Comparison of ENCODE assay signal across 8 mouse cellular contexts in the genomic region with DNA sequence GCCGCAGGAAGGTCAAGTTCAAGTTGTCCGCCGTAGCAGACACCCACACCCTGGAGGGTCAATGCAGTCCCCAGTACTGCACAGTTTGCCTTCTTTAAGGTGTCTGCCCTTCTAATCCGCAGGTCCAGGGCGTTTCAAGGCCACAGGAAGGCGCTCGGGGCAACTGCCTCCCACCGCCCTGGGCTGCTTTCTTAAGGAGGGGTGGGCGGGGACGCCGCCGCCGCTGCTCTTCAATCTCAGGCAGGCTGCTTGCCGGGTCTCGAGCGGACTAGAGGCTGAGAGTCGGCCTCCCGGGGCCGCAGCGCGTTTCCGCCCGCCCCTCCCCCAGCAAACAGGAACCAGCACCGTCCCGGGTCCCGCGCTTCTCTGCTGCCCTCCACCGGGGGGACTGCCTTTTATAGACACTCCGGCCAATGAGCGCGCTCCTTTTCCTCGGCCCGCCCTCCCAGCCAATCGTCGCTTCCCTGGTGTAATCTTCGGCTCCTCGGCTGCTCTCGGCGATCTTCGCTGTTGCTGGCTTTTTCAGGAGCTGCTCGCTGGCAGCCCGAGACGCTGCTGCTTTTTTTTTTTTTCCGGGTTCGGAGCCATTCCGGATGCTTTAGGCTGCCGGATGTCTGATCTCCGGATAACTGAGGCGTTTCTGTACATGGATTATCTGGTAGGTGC. TPM values are rescaled to one million over a fixed set of nuclear protein-coding genes. Genes with fewer than 3 reads are reported as not detected.
DNase-seq lines count a peak whose midpoint lies in the region; ATAC-seq and TF ChIP-seq lines count a peak whose summit lies in the region.

Gene Arl15, plus strand, starts transcription at position 467 of the 666 bp plus-strand sequence.

- peak within 1 kb of the TSS; percentile 76 for H3K27ac ChIP-seq in embryonic facial prominence, embryonic 14.5 days (replicated peaks; ENCODE audit: low read depth, low read length)
- peak within 1 kb of the TSS; percentile 90 for H3K27ac ChIP-seq in limb, embryonic 14.5 days (replicated peaks; ENCODE audit: low read depth, low read length)
- H3K27ac ChIP-seq in midbrain, postnatal 0 days (ENCODE audit: low read depth, low read length) = peak within 1 kb of the TSS; percentile 86

- no peaks in the 10 kb centered on the region for H3K27me3 ChIP-seq in embryonic facial prominence, embryonic 14.5 days (replicated peaks; ENCODE audit: control insufficient read depth, insufficient read depth, low read length)
- no peaks in the 10 kb centered on the region for H3K27me3 ChIP-seq in limb, embryonic 14.5 days (ENCODE audit: control insufficient read depth, insufficient read depth, low read length)
- H3K27me3 ChIP-seq in midbrain, postnatal 0 days (ENCODE audit: insufficient read depth, low read length) = no peaks in the 10 kb centered on the region

- peak within 1 kb of the TSS; percentile 85 for H3K9ac ChIP-seq in embryonic facial prominence, embryonic 14.5 days (ENCODE audit: low read depth, low read length)
- H3K9ac ChIP-seq in limb, embryonic 14.5 days (ENCODE audit: low read depth, low read length, severe bottlenecking) = peak within 1 kb of the TSS; percentile 93
- peak within 1 kb of the TSS; percentile 82 for H3K9ac ChIP-seq in midbrain, postnatal 0 days (replicated peaks; ENCODE audit: low read length, poor library complexity, severe bottlenecking)

- no peaks in the 10 kb centered on the region for H3K9me3 ChIP-seq in embryonic facial prominence, embryonic 14.5 days (ENCODE audit: control insufficient read depth, low read length)
- H3K9me3 ChIP-seq in limb, embryonic 14.5 days (ENCODE audit: control insufficient read depth, low read length) = no peaks in the 10 kb centered on the region
- H3K9me3 ChIP-seq in midbrain, postnatal 0 days (ENCODE audit: low read length) = no peaks in the 10 kb centered on the region

- TF ChIP-seq CTCF in midbrain, postnatal 0 days (IDR thresholded peaks at IDR 0.05) = peak; percentile 80

- ATAC-seq in embryonic facial prominence, embryonic 14.5 days (ENCODE audit: low read depth) = peak; percentile 99
- ATAC-seq in limb, embryonic 14.5 days (ENCODE audit: low FRiP score, low read depth) = peak; percentile 97
- ATAC-seq in midbrain, postnatal 0 days (ENCODE audit: low FRiP score) = peak; percentile 99

- peak; percentile 95 for DNase-seq in 3T3-L1 (ENCODE audit: low read depth, low spot score)
- DNase-seq in adrenal gland, postnatal 4 days (ENCODE audit: low spot score in 2 of 2) = peak; percentile 97 to 99
- peak; percentile 99 for DNase-seq in embryonic facial prominence, embryonic 14.5 days (ENCODE audit: low spot score)
- peak; percentile 98 for DNase-seq in heart, adult 8-10 months (ENCODE audit: low spot score)
- peak; percentile 97 for DNase-seq in kidney, adult 9 months
- peak; percentile 97 for DNase-seq in limb, embryonic 14.5 days (ENCODE audit: low spot score)
- DNase-seq in midbrain, postnatal 0 days (ENCODE audit: low spot score) = peak; percentile 98
- peak; percentile 95 to 96 for DNase-seq in spleen, postnatal 14 days (ENCODE audit: low spot score in 2 of 2)

- peak within 1 kb of the TSS; percentile 68 for H3K4me2 ChIP-seq in embryonic facial prominence, embryonic 14.5 days (ENCODE audit: low read depth, low read length)
- peak within 1 kb of the TSS; percentile 76 for H3K4me2 ChIP-seq in limb, embryonic 14.5 days (replicated peaks; ENCODE audit: low read depth, low read length, severe bottlenecking)
- H3K4me2 ChIP-seq in midbrain, postnatal 0 days (ENCODE audit: low read depth, low read length, poor library complexity, severe bottlenecking) = peak within 1 kb of the TSS; percentile 72

- H3K4me3 ChIP-seq in embryonic facial prominence, embryonic 14.5 days (ENCODE audit: low read depth, low read length) = peak within 1 kb of the TSS; percentile 50
- peak within 1 kb of the TSS; percentile 86 for H3K4me3 ChIP-seq in limb, embryonic 14.5 days (replicated peaks; ENCODE audit: low read length)
- peak within 1 kb of the TSS; percentile 81 for H3K4me3 ChIP-seq in midbrain, postnatal 0 days (ENCODE audit: low read depth, low read length)

- WGBS in embryonic facial prominence, embryonic 14.5 days = under 1% methylated on average over 41 of the region's 49 CpGs
- under 1% methylated on average over 43 of the region's 49 CpGs for WGBS in limb, embryonic 14.5 days
- WGBS in midbrain, postnatal 0 days = under 1% methylated on average over 46 of the region's 49 CpGs

- peak; percentile 99 for TF ChIP-seq POLR2A in limb, embryonic 14.5 days (IDR thresholded peaks at IDR 0.05; ENCODE audit: borderline replicate concordance, extremely low read depth, insufficient read depth, insufficient read length)

- peaks cover 13% of the 10 kb centered on the region for H3K4me1 ChIP-seq in embryonic facial prominence, embryonic 14.5 days (ENCODE audit: control insufficient read depth, insufficient read depth, low read length)
- H3K4me1 ChIP-seq in limb, embryonic 14.5 days (ENCODE audit: control insufficient read depth, insufficient read depth, low read length) = peaks cover 17% of the 10 kb centered on the region
- H3K4me1 ChIP-seq in midbrain, postnatal 0 days (ENCODE audit: insufficient read depth, low read length) = no peaks in the 10 kb centered on the region

- H3K36me3 ChIP-seq in embryonic facial prominence, embryonic 14.5 days (ENCODE audit: control insufficient read depth, insufficient read depth, low read length) = no peaks in the 10 kb centered on the region
- no peaks in the 10 kb centered on the region for H3K36me3 ChIP-seq in limb, embryonic 14.5 days (ENCODE audit: control insufficient read depth, insufficient read depth, low read length)
- no peaks in the 10 kb centered on the region for H3K36me3 ChIP-seq in midbrain, postnatal 0 days (ENCODE audit: insufficient read depth, low read length)

RNA-seq across cellular contexts. Expression of gene Arl15, which starts in this region (rescaled TPM):
- 10 to 100 TPM; 32.9 to 36.5 TPM for total RNA-seq in adrenal gland, postnatal 4 days (2021)
- polyA plus RNA-seq in embryonic facial prominence, embryonic 14.5 days (2014; fragmentation: Nextera tagmentation; extraction: Ambion mirVana) = 8.2 and 11.1 TPM in 2 replicates
- 1 to 10 TPM; 7.1 to 8.2 (median 8.0) TPM for total RNA-seq in heart, adult 8-10 months (2022)
- polyA plus RNA-seq in limb, embryonic 14.5 days (2012; rRNA removed) = 9.9 and 10.1 TPM in 2 replicates
- 10.7 and 11.9 TPM in 2 replicates for polyA plus RNA-seq in limb, embryonic 14.5 days (2014; fragmentation: Nextera tagmentation; extraction: Ambion mirVana)
- 50.1 and 54.8 TPM in 2 replicates for total RNA-seq in midbrain, postnatal 0 days (2014; rRNA removed)
- 13.0 and 16.8 TPM in 2 replicates for polyA plus RNA-seq in midbrain, postnatal 0 days (2015; fragmentation: Nextera tagmentation; extraction: Ambion mirVana)

Comparison
In these comparisons a context has a peak if more than half of its experiments do, and no peak if none do; other contexts are left out.
1. Peak in every context shown above with its lines: DNase-seq, ATAC-seq, H3K4me3 ChIP-seq and H3K27ac ChIP-seq.